Mouse (Mus musculus): ENCODE measurements around the gene Vmn1r8. TPM values are rescaled to one million over a fixed set of nuclear protein-coding genes. Genes with fewer than 3 reads are reported as not detected.

The Vmn1r8 gene
- not detected in 2 replicates for polyA plus RNA-seq (2015; fragmentation: Nextera tagmentation; extraction: Ambion mirVana)

GRCm38 (mm10) chr6:57031984-57032383 is at the start of gene Vmn1r8:
Gene Vmn1r8, plus strand, starts transcription at chr6:57032284.

GRCm38 (mm10) chr6:56996943-56997342 is 35.1 kb upstream of the Vmn1r8 start, which contains the start of gene Vmn1r6:
Gene Vmn1r6, plus strand, starts transcription at chr6:56997243.

GRCm38 (mm10) chr6:57025224-57025623 is 6.9 kb upstream of the Vmn1r8 start, which contains the start of gene Vmn1r7:
Gene Vmn1r7, minus strand, starts transcription at chr6:57025324.

GRCm38 (mm10) chr6:57066487-57066886 is 34.4 kb downstream of the Vmn1r8 start, which contains the start of gene Vmn1r9:
Gene Vmn1r9, plus strand, starts transcription at chr6:57066787.

Other genes starting within 250 kb of the Vmn1r8 start
- 13.6 and 16.1 TPM in 2 replicates for gene Kbtbd2, start 234.5 kb upstream of the Vmn1r8 start, polyA plus RNA-seq (2015; fragmentation: Nextera tagmentation; extraction: Ambion mirVana)
- 89.5 and 124 TPM in 2 replicates for gene Fkbp9, start 200.2 kb upstream of the Vmn1r8 start, polyA plus RNA-seq (2015; fragmentation: Nextera tagmentation; extraction: Ambion mirVana)
- 70.8 and 82.6 TPM in 2 replicates for gene Nt5c3, start 108.4 kb upstream of the Vmn1r8 start, polyA plus RNA-seq (2015; fragmentation: Nextera tagmentation; extraction: Ambion mirVana)
- gene Vmn1r4, start 108.3 kb upstream of the Vmn1r8 start, polyA plus RNA-seq (2015; fragmentation: Nextera tagmentation; extraction: Ambion mirVana): 0.21 TPM in 1 of 2 replicates, not detected in the other
- not detected in 2 replicates for gene Vmn1r5, start 62.0 kb upstream of the Vmn1r8 start, polyA plus RNA-seq (2015; fragmentation: Nextera tagmentation; extraction: Ambion mirVana)
- gene Vmn1r6, start 35.0 kb upstream of the Vmn1r8 start, polyA plus RNA-seq (2015; fragmentation: Nextera tagmentation; extraction: Ambion mirVana): not detected in 2 replicates
- not detected in 2 replicates for gene Vmn1r7, start 7.0 kb upstream of the Vmn1r8 start, polyA plus RNA-seq (2015; fragmentation: Nextera tagmentation; extraction: Ambion mirVana)
- not detected in 2 replicates for gene Vmn1r9, start 34.5 kb downstream of the Vmn1r8 start, polyA plus RNA-seq (2015; fragmentation: Nextera tagmentation; extraction: Ambion mirVana)
- gene Vmn1r10, start 77.2 kb downstream of the Vmn1r8 start, polyA plus RNA-seq (2015; fragmentation: Nextera tagmentation; extraction: Ambion mirVana): not detected in 2 replicates
- not detected in 2 replicates for gene Vmn1r11, start 101.2 kb downstream of the Vmn1r8 start, polyA plus RNA-seq (2015; fragmentation: Nextera tagmentation; extraction: Ambion mirVana)
- not detected in 2 replicates for gene Vmn1r12, start 124.6 kb downstream of the Vmn1r8 start, polyA plus RNA-seq (2015; fragmentation: Nextera tagmentation; extraction: Ambion mirVana)
- gene Vmn1r13, start 171.0 kb downstream of the Vmn1r8 start, polyA plus RNA-seq (2015; fragmentation: Nextera tagmentation; extraction: Ambion mirVana): not detected in 2 replicates
- not detected in 2 replicates for gene Vmn1r14, start 199.4 kb downstream of the Vmn1r8 start, polyA plus RNA-seq (2015; fragmentation: Nextera tagmentation; extraction: Ambion mirVana)
- not detected in 2 replicates for gene Vmn1r15, start 225.7 kb downstream of the Vmn1r8 start, polyA plus RNA-seq (2015; fragmentation: Nextera tagmentation; extraction: Ambion mirVana)